Mouse (Mus musculus) frontal cortex, postnatal 10 days (tissue): ENCODE measurements at regions not wholly inside any gene's neighbourhood (a gene's known extent, or its start where the extent isn't known, plus 50 kb on each side); places are given as distances from the start of the nearest gene placed in this dataset.

Experiments
- DNase-seq, 2 experiments: peaks; one replicate each; pipeline ENCODE4 v3.0.0; 2022; ENCODE audit warnings: low spot score in 2 of 2, mixed read lengths in 1 of 2

DNA sequence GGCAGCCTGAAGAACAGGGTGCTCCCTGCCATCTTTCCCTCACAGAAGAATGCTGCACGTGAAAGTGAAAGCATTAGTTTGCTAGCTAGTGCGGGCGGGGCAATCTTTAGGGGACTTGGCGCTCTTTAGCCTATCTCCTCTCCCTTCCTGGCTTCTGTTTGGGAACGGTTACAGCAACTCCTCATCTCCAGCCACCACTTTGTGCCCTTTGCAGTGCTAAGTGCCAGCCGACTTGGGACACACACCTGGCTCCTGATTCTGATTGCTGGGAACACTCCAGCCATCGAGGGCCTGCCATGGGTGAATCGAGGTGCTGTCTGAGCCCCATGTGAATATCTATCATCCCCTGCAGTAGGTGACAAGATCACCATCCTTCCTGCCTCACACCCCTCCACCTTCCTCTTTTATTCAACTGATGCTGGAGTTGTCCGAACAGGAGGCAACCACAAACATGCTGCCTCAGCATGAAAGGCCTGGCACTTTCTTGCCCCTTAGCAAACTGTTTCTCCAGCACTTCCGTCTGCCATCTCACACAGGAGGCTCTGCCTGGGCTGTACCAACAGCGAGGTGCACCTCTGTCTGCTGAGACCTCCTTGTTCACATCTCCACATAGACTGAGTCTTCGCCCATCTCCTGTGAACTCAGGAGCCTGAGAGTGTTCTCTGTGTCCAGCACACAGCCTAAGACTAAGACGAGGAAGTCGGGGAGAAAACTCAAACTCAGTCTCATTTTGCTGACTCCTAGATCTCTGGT, 66.2 kb upstream of the Glrp1 start:
- no peak for DNase-seq

DNA sequence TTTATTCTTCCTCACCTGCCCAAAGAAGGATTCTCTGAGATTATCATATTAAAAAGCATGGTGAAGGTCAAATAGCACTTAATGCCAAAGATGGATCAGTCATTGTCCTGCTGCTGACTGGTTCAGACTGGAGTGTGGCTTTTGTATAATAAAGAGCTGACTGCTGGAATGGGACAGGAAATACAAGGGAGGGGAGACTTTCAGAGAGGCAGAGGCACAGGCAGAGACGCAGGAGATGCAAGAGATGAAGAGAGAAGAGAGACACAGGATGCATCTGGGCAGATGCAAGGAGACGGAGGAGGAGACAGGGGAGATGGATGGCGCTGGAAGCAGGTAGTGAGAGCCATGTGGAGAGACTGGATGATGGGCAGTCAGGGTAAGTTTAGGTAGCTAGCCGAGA, 65.4 kb upstream of the Glrp1 start:
- DNase-seq, result no peak

DNA sequence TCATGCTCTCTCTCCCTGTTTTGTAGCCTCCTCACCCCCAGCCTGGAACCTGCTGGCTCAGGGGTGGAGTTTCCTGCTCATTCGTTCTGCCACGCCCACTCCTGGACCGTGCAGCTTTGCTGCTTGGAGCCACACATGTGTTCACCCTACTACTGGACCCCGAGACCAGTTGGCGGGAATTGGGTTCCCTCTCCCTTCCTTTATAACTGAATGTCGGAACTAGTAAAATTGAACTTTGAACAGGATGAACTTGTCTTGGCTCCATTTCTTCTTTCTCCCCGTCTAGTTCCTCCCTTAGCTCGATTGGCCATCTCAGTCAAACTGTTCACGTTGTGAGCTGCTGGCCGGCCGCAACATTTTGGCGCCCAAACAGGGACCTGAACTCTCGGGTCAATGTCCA, 62.3 kb upstream of the Glrp1 start:
- no peak for DNase-seq

DNA sequence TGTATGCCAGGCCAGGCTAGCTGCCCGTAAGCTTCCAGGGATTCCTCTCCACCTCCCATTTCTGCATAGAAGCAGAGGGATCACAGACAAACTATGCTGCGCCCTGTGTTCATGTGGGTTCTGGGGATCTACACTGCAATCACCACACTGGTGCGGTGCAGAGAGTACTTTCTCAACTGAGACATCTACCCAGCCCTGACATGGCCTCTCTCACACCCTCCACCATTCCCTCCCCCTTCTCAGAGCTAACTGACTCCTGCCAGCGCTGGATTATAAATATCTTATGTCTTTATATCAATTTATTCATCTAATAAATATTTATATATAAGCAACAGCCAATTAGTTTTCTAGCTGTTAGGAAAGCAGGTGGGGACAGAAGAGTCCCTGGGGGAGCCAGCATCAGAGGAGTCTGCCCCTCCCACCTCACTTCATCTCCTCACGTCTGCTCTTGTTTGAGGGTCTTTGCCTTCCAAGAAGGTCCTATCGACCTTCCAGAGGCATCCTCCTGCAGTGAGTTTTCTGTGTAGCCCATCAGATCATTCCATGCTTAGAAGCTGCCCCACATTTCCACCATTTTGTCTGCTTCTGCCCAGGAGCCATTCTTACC, 58.7 kb upstream of the Glrp1 start:
- DNase-seq, result no peak

DNA sequence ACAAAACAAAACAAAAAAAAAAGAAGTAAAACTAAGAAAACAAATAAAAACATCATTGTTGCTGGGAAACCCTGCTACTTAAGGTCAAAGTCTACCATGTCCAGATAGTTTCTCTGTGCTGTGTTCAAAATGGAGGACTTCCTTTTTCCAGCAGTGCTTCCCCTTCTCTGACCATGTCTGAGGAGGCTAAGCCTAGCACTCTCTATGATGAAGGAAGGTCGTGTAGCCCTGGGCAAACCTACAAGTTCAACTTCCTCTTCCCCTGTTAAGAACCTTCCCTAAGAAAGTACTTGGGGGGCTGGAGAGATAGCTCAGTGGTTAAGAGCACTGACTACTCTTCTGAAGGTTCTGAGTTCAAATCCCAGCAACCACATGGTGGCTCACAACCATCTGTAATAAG, 57.3 kb upstream of the Glrp1 start:
- no peak for DNase-seq

DNA sequence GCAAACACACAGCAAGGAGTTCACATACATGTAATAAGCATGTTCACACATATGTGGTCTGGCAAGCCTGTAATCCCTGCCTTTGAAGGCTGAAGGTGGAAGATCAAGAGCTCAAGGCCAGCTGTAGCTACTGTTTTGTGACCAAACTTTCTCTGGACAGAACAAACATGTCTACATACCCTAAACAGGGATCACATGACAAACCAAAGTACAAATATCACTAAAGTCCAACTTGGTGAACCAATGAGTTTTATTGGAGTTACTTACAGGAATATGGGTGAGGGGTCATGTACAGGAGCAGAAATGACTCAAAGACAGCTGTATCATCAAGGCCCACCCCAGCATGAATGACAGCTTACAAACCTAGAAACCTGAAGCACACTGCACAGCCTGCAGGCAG, 56.6 kb upstream of the Glrp1 start:
- DNase-seq, result no peak

DNA sequence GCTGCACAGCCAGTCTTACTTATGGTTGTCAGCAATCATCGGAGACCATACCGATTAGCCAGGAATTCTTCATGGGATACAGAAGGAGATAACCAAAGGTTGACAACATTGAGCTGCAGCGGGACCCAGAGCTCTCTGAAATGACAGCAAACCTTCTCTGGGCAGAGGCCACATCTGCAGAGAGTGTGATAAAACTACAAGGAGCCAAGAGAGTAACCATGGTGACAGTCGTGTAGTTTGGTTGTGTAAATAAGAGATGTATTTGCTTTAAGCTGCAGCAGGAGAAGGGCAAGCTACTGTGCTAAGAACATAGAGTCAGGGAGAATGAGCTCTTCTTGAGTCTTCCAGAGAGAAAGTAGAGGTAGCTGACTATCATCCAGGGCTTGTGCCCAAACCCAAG, 55.0 kb upstream of the Glrp1 start:
- no peak for DNase-seq

DNA sequence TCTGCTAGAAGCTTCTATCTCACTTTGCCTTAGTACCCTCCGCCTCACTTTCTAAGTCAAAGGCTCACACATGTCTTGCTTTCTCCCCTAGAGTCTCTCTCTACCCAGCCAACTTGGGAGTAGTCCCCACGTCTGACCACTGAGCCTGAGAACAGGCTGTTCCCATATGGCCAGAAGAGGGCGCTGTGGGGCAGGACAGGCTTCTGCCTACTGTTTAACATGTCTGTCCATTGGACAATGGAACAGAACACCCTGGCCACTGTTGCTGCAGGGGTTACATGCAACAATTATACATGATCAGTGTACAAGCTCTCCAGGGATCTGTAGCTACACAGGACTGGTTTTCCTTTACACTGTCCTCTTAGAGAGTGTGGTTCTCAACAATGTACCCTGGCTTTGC, 52.5 kb upstream of the Glrp1 start:
- peak; percentile 57 to 75 for DNase-seq

DNA sequence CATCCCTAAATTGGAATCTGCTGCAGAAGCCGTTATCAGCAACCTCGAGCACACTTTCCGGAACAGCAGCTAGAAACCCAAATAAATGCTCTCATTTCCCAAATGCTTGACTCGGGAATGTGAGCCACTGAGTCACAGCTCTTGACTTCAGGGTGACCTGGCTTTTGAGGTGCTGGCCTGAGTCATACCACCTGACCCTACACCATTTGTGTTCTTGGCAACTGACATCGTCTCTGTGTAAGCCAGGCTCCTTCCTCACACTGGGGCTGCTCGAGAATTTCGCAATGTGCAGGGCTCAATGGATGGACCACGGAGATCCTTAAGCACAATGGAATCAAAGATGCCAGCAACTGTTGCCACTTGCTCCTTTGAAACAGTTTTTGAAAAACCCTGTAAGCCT, 50.9 kb upstream of the Glrp1 start:
- DNase-seq, result no peak
